Mouse (Mus musculus): ENCODE results near the gene Mkln1.

DNA sequence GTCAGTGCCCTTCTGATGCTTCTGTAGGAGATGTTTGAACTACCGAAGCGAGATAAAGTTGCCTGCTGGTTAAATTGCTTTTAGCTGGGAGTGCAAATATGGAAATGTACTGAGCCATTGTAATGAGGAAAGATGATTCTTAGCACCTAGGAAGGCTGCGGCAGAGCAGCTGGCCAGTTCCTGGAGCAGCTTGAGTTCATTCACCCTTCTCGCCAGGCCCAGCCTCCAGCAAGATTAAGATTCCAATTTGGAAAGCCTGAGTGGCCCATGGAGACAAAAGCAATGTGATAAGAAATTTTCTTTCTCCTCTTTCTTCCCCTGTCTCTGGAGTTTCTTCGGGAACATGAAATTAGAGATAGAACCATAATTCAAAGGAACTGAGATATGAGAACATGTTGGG is 13.7 kb upstream of the Mkln1 start:
- no peak for TF ChIP-seq POLR2A (IDR thresholded peaks at IDR 0.05; ENCODE audit: low read depth, low read length)
- TF ChIP-seq CTCF (IDR thresholded peaks at IDR 0.05; ENCODE audit: extremely low read depth, insufficient read depth, insufficient read length, insufficient replicate concordance), result no peak

Measured in spleen, adult 2 months (tissue).